Mouse (Mus musculus): ENCODE measurements at regions not wholly inside any gene's neighbourhood (a gene's known extent, or its start where the extent isn't known, plus 50 kb on each side); places are given as distances from the start of the nearest gene placed in this dataset.

DNA sequence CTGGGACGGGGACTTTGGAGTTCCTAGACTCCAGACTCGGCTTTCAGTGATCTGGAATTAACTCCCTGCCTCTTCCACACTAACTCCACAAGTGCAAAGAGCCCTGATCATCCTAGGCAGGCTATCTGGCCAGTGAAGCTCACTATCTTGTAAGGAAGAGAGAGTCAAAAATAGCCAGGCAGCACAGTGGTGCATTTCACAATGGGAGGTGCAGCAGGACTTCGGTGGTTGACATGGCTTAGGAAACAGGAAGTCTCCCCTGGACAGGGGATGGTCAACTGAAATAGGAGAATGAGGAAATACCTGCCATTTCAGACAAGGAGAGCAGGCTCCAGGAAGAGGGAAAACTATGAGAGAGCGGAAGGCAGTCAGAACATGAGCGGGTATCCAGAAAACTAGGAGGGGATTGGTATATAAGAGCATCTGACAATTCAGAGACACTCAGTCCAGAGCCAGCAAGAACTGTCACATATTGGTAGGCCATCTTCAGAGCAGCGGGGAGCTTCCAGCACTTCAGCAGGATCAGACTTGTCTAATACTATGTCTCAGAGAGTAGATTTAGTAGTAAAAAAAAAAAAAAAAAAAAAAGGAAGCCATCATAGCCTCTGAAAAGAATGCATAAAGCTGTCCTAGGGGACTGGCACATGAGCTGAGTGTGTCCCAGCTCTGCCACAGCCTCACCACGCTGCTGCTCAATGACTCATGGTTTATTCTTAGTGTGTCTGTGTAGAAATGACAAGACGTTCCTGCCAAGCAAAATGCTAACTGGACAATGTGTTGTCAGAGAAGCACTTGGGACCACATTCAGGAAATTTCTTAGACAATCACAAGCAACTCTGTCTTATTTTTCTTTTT, 184.5 kb upstream of the Cpeb2 start:
- DNase-seq (ENCODE audit: low spot score), result peak; percentile 49

DNA sequence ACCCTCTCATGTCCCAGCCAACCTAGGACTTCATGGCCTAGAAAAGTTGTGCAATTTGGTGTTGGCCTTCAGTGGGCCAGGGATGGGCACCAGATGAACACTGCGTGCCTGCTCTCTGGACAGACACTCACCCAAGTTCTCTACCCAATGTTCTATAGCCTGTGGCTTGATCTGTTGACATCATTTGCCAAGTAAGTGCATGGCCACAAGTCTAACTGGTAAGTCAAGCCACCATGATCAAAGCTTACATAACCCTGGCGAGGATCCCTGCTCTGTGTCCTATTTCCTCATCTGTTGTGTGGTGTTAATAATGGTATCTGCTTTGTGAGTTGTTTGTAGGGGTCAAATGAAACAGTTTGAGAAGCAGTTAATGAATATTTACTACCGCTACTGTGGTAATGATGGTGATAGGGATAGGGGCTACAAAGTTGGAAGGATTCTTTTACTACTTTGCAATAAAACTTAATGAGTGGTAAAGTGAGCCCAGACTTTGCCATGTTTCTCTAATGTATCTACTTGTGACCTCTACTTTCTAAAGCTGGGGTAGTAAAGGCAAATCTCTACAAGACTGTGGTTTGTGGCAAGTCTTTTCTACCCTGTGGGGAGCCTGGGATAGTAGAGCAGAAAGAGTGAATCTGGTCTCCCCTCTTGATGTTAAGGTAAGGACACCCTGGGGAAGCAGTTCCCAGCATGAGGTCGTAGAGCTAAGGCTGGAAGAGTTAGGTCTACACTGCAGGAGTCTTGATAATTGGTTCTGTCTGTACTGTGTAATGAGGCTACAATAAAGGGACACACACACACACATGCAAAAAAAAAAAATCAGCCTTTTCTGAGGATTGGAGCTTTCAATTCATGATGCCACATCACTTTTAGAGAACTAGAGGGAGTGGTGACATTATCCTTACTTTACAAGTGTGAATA, 183.3 kb upstream of the Cpeb2 start:
- no peak for DNase-seq (ENCODE audit: low spot score)

DNA sequence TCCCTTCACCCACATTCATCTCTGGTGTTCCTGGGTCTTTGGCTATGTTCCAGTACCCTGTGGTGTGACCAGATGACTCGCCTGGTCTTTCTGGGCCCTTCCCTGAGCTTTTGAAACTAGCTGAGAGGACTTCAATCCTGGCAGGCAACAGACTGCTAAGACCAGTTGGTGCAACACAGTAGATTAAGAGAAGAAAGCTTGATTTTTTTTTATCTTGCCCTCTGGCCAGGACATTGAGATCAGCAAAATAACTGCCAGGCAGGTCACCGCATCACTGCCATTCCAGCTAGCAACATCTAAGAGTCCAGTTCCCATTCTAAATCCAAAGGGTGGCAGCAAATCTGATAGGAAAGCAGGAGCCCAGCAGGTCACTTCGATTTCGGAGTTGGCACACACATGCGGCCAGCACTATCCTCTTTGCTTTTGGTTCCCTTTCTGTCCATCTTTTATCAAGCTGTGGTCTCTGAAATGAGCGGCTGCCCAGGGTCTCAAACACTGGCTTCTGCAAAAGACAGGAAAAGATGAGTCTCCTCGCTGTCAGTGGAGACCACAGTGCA, 181.9 kb upstream of the Cpeb2 start:
- DNase-seq (ENCODE audit: low spot score), result no peak

DNA sequence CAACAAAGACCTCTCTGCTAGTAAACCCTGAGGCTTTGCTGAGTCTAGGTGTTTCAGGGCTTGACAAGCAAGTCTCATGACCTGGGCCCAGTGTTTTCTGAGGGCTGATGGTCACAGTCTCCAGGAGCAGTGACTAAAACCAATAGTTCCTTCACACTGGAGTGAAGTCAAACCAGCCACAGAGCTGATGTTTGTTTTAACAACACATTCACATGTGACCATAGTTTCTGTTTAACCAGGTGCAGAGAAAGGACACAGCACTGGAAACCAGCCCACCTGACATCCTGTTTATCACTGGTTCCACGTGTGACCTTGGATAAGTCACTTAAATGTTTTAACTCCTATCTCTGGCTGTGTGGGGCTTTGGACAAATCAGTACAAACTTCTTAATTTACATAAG, 180.3 kb upstream of the Cpeb2 start:
- no peak for DNase-seq (ENCODE audit: low spot score)

DNA sequence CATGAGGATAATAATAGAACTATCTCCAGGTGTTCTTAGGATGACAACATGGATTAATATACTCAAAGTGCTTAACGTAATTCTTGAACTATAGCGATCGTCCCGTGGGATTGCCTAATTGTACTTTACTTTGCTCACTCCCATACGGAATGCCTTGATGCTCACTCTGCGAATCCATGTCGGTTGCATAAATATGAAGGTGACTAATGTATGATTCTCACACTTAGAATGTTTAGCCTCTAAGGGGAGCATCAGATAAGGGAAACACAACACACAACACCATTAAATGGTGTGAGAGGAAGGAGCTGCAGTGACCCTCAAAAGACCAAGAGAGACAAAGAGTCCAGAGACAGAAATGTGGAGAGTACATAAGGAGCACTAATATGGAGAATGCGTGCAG, 178.4 kb upstream of the Cpeb2 start:
- no peak for DNase-seq (ENCODE audit: low spot score)

- DNase-seq (ENCODE audit: low spot score), result no peak
These were observed 177.8 kb upstream of the Cpeb2 start for GRCm38 (mm10) chr5:43055111-43055710.

- DNase-seq (ENCODE audit: low spot score), result no peak
These were observed 176.5 kb upstream of the Cpeb2 start for GRCm38 (mm10) chr5:43056486-43056885.

- no peak for DNase-seq (ENCODE audit: low spot score)
These were observed 171.7 kb upstream of the Cpeb2 start for GRCm38 (mm10) chr5:43061243-43061642.

DNA sequence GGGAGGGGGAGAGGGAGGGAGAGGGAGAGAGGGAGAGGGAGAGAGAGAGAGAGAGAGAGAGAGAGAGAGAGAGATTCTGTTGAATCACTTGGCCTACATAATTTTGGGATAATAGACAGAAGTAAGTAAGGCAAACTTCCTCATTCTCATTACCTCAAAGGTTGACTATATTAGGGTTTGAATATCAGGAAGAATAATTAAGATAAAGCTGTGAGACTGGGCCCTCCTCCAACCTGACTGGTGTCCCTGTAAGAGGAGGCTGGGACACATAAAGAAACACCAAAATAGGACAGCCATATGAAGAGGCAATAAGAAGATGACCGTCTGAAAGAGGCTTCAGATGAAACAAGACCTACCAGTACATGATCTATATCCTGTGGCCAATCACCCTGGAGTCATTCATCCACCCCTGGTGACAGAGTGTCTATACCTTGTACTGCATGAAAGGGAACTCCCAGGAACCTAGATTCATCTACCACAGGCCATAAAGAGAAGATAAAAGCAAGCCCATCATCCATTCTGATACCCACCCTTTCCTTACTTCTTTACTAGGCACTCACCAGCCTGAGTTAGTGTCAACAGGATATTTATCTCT, 171.1 kb upstream of the Cpeb2 start:
- no peak for DNase-seq (ENCODE audit: low spot score)

DNA sequence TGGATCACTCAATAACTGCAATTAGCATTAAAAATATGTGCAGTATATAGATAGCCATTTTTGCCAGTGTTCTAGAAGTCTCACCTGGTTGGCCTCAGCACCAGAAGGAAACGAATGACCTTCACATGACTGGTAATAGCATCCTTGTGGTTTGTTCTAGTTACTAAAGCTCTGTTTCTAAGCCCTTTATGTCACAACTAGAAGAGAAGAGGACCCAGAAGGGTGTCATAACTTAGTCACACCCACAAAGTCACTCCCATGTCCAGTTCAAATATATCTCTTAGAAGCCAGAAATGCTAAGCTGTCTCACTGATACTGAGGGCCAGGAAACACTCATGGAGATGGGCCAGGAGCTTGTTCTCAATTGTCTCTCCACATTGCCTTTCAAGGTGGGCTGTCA, 170.5 kb upstream of the Cpeb2 start:
- DNase-seq (ENCODE audit: low spot score), result no peak

GRCm38 (mm10) chr5:43063386-43063785, 169.6 kb upstream of the Cpeb2 start:
- no peak for DNase-seq (ENCODE audit: low spot score)

DNA sequence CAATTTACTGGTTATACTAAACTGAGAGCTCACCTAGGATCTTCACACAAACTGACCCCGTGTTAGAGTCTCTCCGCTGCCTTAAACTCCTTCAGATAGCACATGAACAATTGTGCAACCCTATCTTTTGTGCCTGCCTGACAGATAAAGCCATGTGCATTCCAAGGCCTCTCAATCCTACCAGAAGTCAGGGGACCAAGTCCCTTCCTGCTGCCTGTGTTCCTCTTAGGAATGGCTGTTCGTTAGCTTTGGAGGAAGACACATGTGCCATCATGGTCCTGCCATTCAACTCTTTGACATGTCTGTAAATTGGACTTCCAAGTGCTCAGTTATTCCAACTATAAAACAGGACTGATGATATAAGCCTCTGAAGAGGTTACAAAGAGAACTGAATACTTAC, 161.4 kb upstream of the Cpeb2 start:
- DNase-seq (ENCODE audit: low spot score), result no peak

- DNase-seq (ENCODE audit: low spot score), result no peak
These were observed 160.6 kb upstream of the Cpeb2 start for GRCm38 (mm10) chr5:43072340-43072739.

GRCm38 (mm10) chr5:43074536-43074935, 158.4 kb upstream of the Cpeb2 start:
- no peak for DNase-seq (ENCODE audit: low spot score)

GRCm38 (mm10) chr5:43080252-43080651, 152.7 kb upstream of the Cpeb2 start:
- no peak for DNase-seq (ENCODE audit: low spot score)

GRCm38 (mm10) chr5:43081561-43082534, 151.1 kb upstream of the Cpeb2 start:
- no peak for DNase-seq (ENCODE audit: low spot score)

- DNase-seq (ENCODE audit: low spot score), result no peak
These were observed 145.9 kb upstream of the Cpeb2 start for GRCm38 (mm10) chr5:43087077-43087476.

- no peak for DNase-seq (ENCODE audit: low spot score)
These were observed 145.0 kb upstream of the Cpeb2 start for GRCm38 (mm10) chr5:43087907-43088387.

- no peak for DNase-seq (ENCODE audit: low spot score)
These were observed 144.1 kb upstream of the Cpeb2 start for GRCm38 (mm10) chr5:43088650-43089397.
